ENCODE assay signal across 8 mouse cellular contexts in the genomic region with DNA sequence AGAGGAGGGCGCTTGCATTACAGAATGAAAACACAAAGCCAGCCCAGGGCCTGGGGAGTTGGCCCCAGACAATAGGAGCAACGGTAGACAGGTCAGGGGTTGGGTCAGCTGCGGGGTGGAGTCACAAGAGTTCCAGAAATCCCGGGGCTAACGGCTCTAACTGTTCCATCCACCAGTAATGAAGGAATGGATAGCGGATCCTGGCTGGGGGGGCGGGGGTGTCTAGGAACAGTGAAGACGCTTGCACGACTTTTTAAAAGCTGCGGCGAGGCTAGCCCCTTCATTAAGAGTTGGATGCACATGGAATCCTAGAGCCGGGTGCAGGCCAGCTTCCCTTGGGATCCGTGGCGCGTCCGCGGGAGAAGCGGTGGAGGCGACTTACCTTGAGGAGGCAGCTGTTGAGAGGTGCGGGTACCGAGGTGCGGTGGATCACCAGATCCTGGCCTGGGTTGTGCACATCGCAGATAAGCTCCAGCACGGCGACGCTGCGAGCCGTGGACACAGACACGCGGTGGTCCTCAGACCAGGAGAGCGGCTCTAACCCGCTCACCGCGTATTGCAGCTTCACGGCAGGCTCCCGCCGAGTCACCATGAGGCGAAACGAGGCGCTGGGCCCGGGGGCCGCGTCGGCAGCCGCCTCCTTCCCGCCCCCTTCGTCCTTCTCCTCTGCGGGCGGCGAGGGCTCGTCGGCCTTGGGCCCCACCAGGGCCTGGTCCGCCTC. TPM values are rescaled to one million over a fixed set of nuclear protein-coding genes. Genes with fewer than 3 reads are reported as not detected.
DNase-seq lines count a peak whose midpoint lies in the region; ATAC-seq and TF ChIP-seq lines count a peak whose summit lies in the region.

No protein-coding gene starts in this region.

- under 1% methylated on average over 50 of the region's 53 CpGs for WGBS in forebrain, embryonic 11.5 days
- WGBS in macrophage (ENCODE audit: missing documents): under 1% methylated on average over 53 of the region's 53 CpGs
- under 1% methylated on average over 53 of the region's 53 CpGs for WGBS in stomach, embryonic 16.5 days

- peak overlapping the region; percentile 78 for H3K4me2 ChIP-seq in forebrain, embryonic 11.5 days (ENCODE audit: low read depth, low read length, severe bottlenecking)
- H3K4me2 ChIP-seq in stomach, embryonic 16.5 days (ENCODE audit: low read depth, low read length): peak overlapping the region; percentile 63

- peaks cover 4% of the 10 kb centered on the region; the same call in 1 of the 2 replicates for H3K36me3 ChIP-seq in forebrain, embryonic 11.5 days (ENCODE audit: control insufficient read depth, insufficient read depth, low read length)
- H3K36me3 ChIP-seq in macrophage (ENCODE audit: inconsistent target): peaks cover 6% of the 10 kb centered on the region
- H3K36me3 ChIP-seq in stomach, embryonic 16.5 days (ENCODE audit: control insufficient read depth, insufficient read depth, low read length): 0 out of 2 replicates have a peak, but pooled peaks cover under 1% of the 10 kb centered on the region

- peak; percentile 66 for ATAC-seq in forebrain, embryonic 11.5 days (replicated peaks; ENCODE audit: low FRiP score)
- ATAC-seq in stomach, embryonic 16.5 days (ENCODE audit: insufficient read depth, low FRiP score): 0 out of 2 replicates have a peak, but pooled peaks have one; percentile 28

- DNase-seq in left cerebral cortex, adult 2 months (ENCODE audit: extremely low spot score in 1 of 2, low spot score in 2 of 2): no peak
- DNase-seq in left cerebral cortex, adult 11 months (ENCODE audit: low spot score): no peak
- DNase-seq in Muller cell, postnatal 12 days (ENCODE audit: inconsistent ontology term): peak; percentile 48
- no peak for DNase-seq in forebrain, embryonic 11.5 days (ENCODE audit: low spot score)
- DNase-seq in kidney, adult 8-10 months: peak; percentile 3 to 7
- DNase-seq in ovary, postnatal 10 days (ENCODE audit: low spot score): no peak

- peak overlapping the region; percentile 89 for H3K27ac ChIP-seq in left cerebral cortex, adult 2 months
- peak overlapping the region; percentile 83 for H3K27ac ChIP-seq in forebrain, embryonic 11.5 days (ENCODE audit: low read depth, low read length)
- peak overlapping the region; percentile 52 for H3K27ac ChIP-seq in macrophage
- peak overlapping the region; percentile 94 for H3K27ac ChIP-seq in stomach, embryonic 16.5 days (ENCODE audit: low read length)

- peaks cover 85% of the 10 kb centered on the region for H3K79me2 ChIP-seq in macrophage (ENCODE audit: inconsistent target)

- H3K9ac ChIP-seq in forebrain, embryonic 11.5 days (ENCODE audit: low read length): peak overlapping the region; percentile 88
- H3K9ac ChIP-seq in stomach, embryonic 16.5 days (ENCODE audit: low read length): peak overlapping the region; percentile 93

- TF ChIP-seq CTCF in left cerebral cortex, adult 2 months (IDR thresholded peaks at IDR 0.05): no peak

- peak overlapping the region; percentile 89 for H3K4me3 ChIP-seq in left cerebral cortex, adult 2 months
- H3K4me3 ChIP-seq in forebrain, embryonic 11.5 days (ENCODE audit: low read depth, low read length): peak overlapping the region; percentile 100
- H3K4me3 ChIP-seq in macrophage (ENCODE audit: inconsistent target): peak overlapping the region; percentile 92
- peak overlapping the region; percentile 90 for H3K4me3 ChIP-seq in stomach, embryonic 16.5 days (replicated peaks; ENCODE audit: low read length)

- no peaks in the 10 kb centered on the region for H3K27me3 ChIP-seq in forebrain, embryonic 11.5 days (ENCODE audit: control insufficient read depth, insufficient read depth, low read length)
- H3K27me3 ChIP-seq in stomach, embryonic 16.5 days (ENCODE audit: control insufficient read depth, insufficient read depth, low read length): no peaks in the 10 kb centered on the region

- no peaks in the 10 kb centered on the region for H3K9me3 ChIP-seq in forebrain, embryonic 11.5 days (ENCODE audit: control insufficient read depth, low read length)
- H3K9me3 ChIP-seq in stomach, embryonic 16.5 days (replicated peaks; ENCODE audit: control insufficient read depth, low read length): no peaks in the 10 kb centered on the region

- intact Hi-C loops in left cerebral cortex, adult 2 months (cut with DNase I): loop anchor here (2.0 to 5.0 kb wide), 2 partner anchors 83 to 288 kb away; no protein-coding TSS in a partner anchor

- H3K4me1 ChIP-seq in forebrain, embryonic 11.5 days (replicated peaks; ENCODE audit: control insufficient read depth, insufficient read depth, low read length): peaks cover 14% of the 10 kb centered on the region
- peaks cover 18% of the 10 kb centered on the region for H3K4me1 ChIP-seq in stomach, embryonic 16.5 days (ENCODE audit: control insufficient read depth, insufficient read depth, low read length)

RNA-seq across cellular contexts. Expression of gene Gtf3c4, which starts 0.5 kb away (rescaled TPM):
- 10 to 100 TPM; 35.0 to 35.7 TPM for total RNA-seq in left cerebral cortex, adult 2 months (2021)
- 36.3 and 36.6 TPM in 2 replicates for polyA plus RNA-seq in forebrain, embryonic 11.5 days (2014; fragmentation: Nextera tagmentation; extraction: Ambion mirVana)
- 10 to 100 TPM in 15 of 26 experiments, 1 to 10 TPM in 11; 2.3 to 23.6 (median 11.1) TPM for total RNA-seq in macrophage (2018; cell fraction: chromatin; rRNA removed)
- total RNA-seq in macrophage (2018; cell fraction: cytosol; rRNA removed): 10 to 100 TPM in 19 of 26 experiments, 1 to 10 TPM in 7; 7.0 to 23.8 (median 15.2) TPM
- total RNA-seq in macrophage (2018; cell fraction: nucleus; rRNA removed): 10 to 100 TPM in 18 of 26 experiments, 1 to 10 TPM in 8; 6.6 to 27.4 (median 13.0) TPM
- polyA plus RNA-seq in macrophage (2018): 11.5 to 17.4 TPM (median 12.1 TPM) in 3 replicates
- 10.0 and 11.4 TPM in 2 replicates for polyA plus RNA-seq in stomach, embryonic 16.5 days (2015; fragmentation: Nextera tagmentation; extraction: Ambion mirVana)

RNA-seq across cellular contexts. Expression of gene Ddx31, which starts 0.5 kb away (rescaled TPM):
- total RNA-seq in left cerebral cortex, adult 2 months (2021): 1 to 10 TPM; 7.5 to 9.2 TPM
- polyA plus RNA-seq in forebrain, embryonic 11.5 days (2014; fragmentation: Nextera tagmentation; extraction: Ambion mirVana): 19.7 and 21.6 TPM in 2 replicates
- total RNA-seq in macrophage (2018; cell fraction: chromatin; rRNA removed): 10 to 100 TPM; 10.6 to 80.8 (median 40.2) TPM
- 10 to 100 TPM in 10 of 26 experiments, 1 to 10 TPM in 16; 4.2 to 12.5 (median 9.3) TPM for total RNA-seq in macrophage (2018; cell fraction: cytosol; rRNA removed)
- 10 to 100 TPM in 18 of 26 experiments, 1 to 10 TPM in 8; 6.7 to 64.0 (median 23.3) TPM for total RNA-seq in macrophage (2018; cell fraction: nucleus; rRNA removed)
- polyA plus RNA-seq in macrophage (2018): 9.6 to 15.8 TPM (median 9.6 TPM) in 3 replicates
- polyA plus RNA-seq in stomach, embryonic 16.5 days (2015; fragmentation: Nextera tagmentation; extraction: Ambion mirVana): 11.9 and 12.7 TPM in 2 replicates

Comparison
In these comparisons a context has a peak if more than half of its experiments do, and no peak if none do; other contexts are left out.
1. DNase-seq: peak in Muller cell, postnatal 12 days (single experiment) and kidney, adult 8-10 months (2 of 2); none in left cerebral cortex, adult 2 months (0 of 2), left cerebral cortex, adult 11 months (single experiment), forebrain, embryonic 11.5 days (single experiment) and ovary, postnatal 10 days (single experiment).
2. Peak in every context shown above with its lines, with median percentiles within 50 percentile points of each other: H3K27ac ChIP-seq and H3K4me3 ChIP-seq.